Mouse (Mus musculus): Measurements from ENCODE around the gene Tagln2.
A peak's percentile ranks its signal among the peaks of the same experiment; 100 is the strongest.

The Tagln2 gene

GRCm38 (mm10) chr1:172499765-172500441, at the start of gene Tagln2:
Gene Tagln2, plus strand, starts transcription at chr1:172500047.
- peak; percentile 91 for DNase-seq (ENCODE audit: low read depth, low spot score)

- peak; percentile 30 for DNase-seq (ENCODE audit: low read depth, low spot score)
Observed at GRCm38 (mm10) chr1:172450226-172450625, 49.6 kb upstream of the Tagln2 start.

GRCm38 (mm10) chr1:172450848-172451470, 48.9 kb upstream of the Tagln2 start:
- no peak for DNase-seq (ENCODE audit: low read depth, low spot score)

GRCm38 (mm10) chr1:172452911-172453310, 46.9 kb upstream of the Tagln2 start:
- DNase-seq (ENCODE audit: low read depth, low spot score): no peak

- DNase-seq (ENCODE audit: low read depth, low spot score): no peak
Observed at GRCm38 (mm10) chr1:172453810-172454209, 46.0 kb upstream of the Tagln2 start.

- peak; percentile 60 for DNase-seq (ENCODE audit: low read depth, low spot score)
Observed at GRCm38 (mm10) chr1:172455416-172455815, 44.4 kb upstream of the Tagln2 start.

- DNase-seq (ENCODE audit: low read depth, low spot score): no peak
Observed at GRCm38 (mm10) chr1:172456001-172456677, 43.7 kb upstream of the Tagln2 start.

GRCm38 (mm10) chr1:172457196-172457595, 42.7 kb upstream of the Tagln2 start:
- DNase-seq (ENCODE audit: low read depth, low spot score): peak; percentile 58

- DNase-seq (ENCODE audit: low read depth, low spot score): peak; percentile 69
Observed at GRCm38 (mm10) chr1:172458041-172458440, 41.8 kb upstream of the Tagln2 start.

- DNase-seq (ENCODE audit: low read depth, low spot score): no peak
Observed at GRCm38 (mm10) chr1:172461602-172462001, 38.2 kb upstream of the Tagln2 start.

GRCm38 (mm10) chr1:172462534-172462933, 37.3 kb upstream of the Tagln2 start:
- DNase-seq (ENCODE audit: low read depth, low spot score): no peak

- no peak for DNase-seq (ENCODE audit: low read depth, low spot score)
Observed at GRCm38 (mm10) chr1:172463387-172464333, 36.2 kb upstream of the Tagln2 start.

GRCm38 (mm10) chr1:172468301-172468877, 31.5 kb upstream of the Tagln2 start:
- peak; percentile 66 for DNase-seq (ENCODE audit: low read depth, low spot score)

- no peak for DNase-seq (ENCODE audit: low read depth, low spot score)
Observed at GRCm38 (mm10) chr1:172469373-172469772, 30.5 kb upstream of the Tagln2 start.

- no peak for DNase-seq (ENCODE audit: low read depth, low spot score)
Observed at GRCm38 (mm10) chr1:172469810-172470448, 29.9 kb upstream of the Tagln2 start.

GRCm38 (mm10) chr1:172472909-172473308, 26.9 kb upstream of the Tagln2 start:
- DNase-seq (ENCODE audit: low read depth, low spot score): no peak

GRCm38 (mm10) chr1:172474196-172474595, 25.7 kb upstream of the Tagln2 start:
- DNase-seq (ENCODE audit: low read depth, low spot score): no peak

- DNase-seq (ENCODE audit: low read depth, low spot score): no peak
Observed at GRCm38 (mm10) chr1:172475054-172475741, 24.6 kb upstream of the Tagln2 start, which contains the start of gene Slamf9. Gene Slamf9, plus strand, starts transcription at chr1:172475358.

- no peak for DNase-seq (ENCODE audit: low read depth, low spot score)
Observed at GRCm38 (mm10) chr1:172478020-172478419, 21.8 kb upstream of the Tagln2 start.

GRCm38 (mm10) chr1:172480376-172480775, 19.5 kb upstream of the Tagln2 start:
- DNase-seq (ENCODE audit: low read depth, low spot score): no peak

All from ES-CJ7 (cell line).